Mouse (Mus musculus) heart, postnatal 10 days (tissue): ENCODE measurements around the gene Nbdy. TPM values are rescaled to one million over a fixed set of nuclear protein-coding genes. Genes with fewer than 3 reads are reported as not detected.

Experiments
- DNase-seq, 2 experiments: peaks; one replicate each; pipeline ENCODE4 v3.0.0; 2021
- intact Hi-C: fragments of 180-260 bp; cut with DNase I; formaldehyde crosslinking; loops from one replicate; pipeline ENCODE4 v1.15.1; 2025
- total RNA-seq, 2 experiments: library from RNA; stranded (reverse); gene quantifications; 2 replicates each; pipeline ENCODE4 v1.2.3; 2021

Nbdy gene
- total RNA-seq = 10 to 100 TPM; 31.4 to 36.6 TPM

DNA sequence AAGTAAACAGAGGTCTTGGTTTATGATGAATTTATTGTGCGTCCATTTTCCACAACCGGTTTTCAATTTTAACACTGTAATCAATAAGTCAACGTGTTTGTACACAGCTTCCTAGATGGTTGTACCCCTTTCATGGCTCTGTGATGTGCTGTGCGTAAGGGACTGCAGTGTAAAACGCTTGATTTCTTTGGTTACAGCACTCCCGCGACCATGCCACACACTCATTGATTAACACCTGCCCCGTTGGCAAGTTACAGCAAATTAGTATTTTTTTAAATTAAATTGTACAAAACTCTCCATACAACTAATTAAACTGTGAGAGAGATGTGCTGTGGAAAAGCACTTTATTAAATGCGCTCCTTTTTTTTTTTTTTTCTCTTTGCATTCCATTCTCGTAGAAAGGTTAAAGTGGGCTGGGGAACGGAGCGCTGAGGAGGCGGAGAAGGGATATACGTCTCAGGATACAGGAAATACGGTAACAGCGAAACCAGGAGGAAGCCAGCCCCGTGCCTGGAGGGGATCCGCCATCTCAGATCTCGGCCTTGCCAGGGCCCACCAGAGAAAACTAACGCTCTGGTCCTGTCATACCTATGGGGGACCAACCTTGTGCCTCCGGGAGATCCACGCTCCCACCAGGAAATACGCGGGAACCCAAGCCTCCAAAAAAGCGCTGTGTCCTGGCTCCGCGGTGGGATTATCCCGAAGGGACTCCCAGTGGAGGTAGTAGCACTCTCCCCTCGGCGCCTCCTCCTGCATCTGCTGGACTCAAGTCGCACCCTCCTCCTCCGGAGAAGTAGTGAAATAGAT, at the start of gene Nbdy:
Gene Nbdy (plus strand): TSS at position 481 of the 807 bp plus-strand sequence.
- DNase-seq = peak; percentile 55 to 59
- intact Hi-C loops = loop anchor here (2.0 to 5.0 kb wide), 2 partner anchors 226 to 335 kb away; partner anchors contain the start of gene Ubqln2

DNA sequence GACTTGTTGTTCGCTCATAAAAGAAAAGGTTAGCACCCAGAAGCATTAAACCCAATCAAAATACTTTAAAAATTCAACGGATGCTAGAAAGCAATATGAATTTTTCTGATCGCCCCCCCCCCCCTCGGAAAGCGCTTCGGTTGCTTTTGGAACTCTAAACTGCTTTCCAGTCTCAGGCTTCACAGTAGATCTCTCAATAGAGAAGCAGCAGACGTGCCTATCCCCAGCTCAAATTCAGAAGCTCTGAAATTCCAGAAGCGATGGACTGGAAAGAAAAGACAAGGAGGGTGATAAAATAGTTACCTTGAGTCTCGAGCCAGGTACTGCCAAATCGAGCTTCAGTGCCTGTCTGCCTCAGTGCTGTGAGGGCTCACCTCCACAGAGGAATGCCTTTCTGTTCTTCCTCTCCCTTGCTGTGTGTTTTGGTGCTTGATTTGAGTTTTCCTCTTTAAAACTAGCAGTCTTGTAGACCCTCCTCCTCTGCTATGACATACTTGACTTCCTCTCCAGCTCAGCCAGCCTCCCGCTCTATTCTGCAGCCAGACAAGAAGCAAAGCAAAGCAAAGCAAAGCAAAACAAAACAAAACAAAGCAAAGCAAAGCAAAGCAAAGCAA, 27.5 kb upstream of the Nbdy start, which contains the start of gene Kctd12b:
Gene Kctd12b (minus strand): TSS at position 610 of the 614 bp plus-strand sequence.
- DNase-seq = peak; percentile 37 to 38
- intact Hi-C loops = no loop called here

DNA sequence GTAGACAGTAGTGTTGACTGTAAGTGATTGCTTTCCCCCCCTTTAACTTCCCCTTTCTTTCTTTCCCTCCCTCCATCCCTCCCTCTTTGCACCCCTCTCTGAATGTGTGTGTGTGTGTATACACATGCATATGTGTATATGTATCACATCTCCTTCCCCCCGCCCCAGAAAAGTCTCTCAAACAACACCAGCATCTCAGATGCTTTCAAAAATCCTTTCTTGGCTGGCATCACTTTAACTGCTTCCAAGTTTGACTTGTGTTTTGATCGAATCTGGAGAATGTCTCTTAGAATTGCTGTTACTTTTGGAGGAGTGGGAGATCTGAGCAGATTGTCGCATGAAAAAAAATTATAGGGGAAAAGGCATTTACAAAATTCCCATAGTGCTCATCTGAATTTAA, 22.9 kb upstream of the Nbdy start:
- no peak for DNase-seq
- intact Hi-C loops = no loop called here

DNA sequence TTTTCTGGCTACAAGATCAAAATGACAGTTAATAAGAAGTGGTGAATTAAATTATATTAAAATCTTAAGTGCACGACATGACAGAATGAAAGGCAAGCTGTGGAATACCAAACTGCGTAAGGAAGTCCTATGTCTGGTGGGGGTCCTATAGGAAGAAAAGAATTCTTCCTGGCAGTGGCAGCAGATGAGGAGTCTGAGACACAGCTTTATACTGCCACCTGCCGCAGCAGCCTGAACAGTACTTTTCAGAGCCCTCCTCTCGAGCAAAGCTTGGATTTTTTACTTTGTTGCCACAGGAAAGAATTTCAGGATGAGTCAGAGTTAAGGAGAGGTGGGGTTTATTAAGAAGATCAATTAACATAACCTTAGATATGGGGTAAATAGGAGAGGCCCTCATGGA, 15.7 kb upstream of the Nbdy start:
- intact Hi-C loops = loop anchor here (1.0 kb wide), 1 partner anchor 71 kb away; no protein-coding TSS in a partner anchor
- DNase-seq = peak in 1 of 2 experiments; percentile 30

DNA sequence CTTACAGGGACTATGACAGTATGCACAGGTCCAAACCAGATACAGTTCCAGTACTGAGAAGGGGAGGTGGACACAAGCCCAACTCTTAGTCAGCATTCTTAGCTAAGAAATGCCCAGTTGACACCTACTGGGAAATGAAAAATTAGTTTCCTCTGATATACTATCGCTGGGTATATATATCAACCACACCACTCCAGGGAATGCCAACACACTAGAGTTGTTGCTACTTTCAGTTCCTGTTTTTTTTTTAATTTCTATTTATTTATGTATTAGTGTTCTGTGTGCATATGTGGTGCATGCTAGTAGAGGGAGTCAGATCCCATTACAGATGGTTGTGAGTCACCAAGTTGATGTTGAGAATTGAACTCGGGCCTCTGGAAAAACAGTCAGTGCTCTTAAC, 6.7 kb upstream of the Nbdy start:
- intact Hi-C loops = no loop called here
- no peak for DNase-seq

DNA sequence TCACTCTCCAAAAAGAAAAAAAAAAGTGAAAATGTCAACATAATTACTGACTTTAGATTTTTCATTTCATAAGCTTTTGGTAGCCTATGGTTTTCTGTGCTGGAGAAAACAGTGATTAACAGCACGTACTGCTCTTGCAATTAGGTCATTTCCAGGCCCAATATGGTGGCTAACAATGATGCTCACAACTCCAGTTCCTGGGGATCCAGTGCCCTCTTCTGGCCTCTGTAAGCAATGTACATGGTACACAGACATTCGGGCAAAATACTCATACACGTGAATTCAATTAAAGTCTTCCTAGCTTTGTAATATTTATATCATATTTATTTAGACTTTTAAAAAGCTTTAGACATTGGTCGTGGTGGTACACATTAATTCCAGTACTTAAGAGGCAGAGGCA, 3.8 kb upstream of the Nbdy start:
- intact Hi-C loops = loop anchor here (5.0 kb wide), 1 partner anchor 222 kb away; the partner anchor contains the start of gene Ubqln2
- peak in 1 of 2 experiments; percentile 38 for DNase-seq

DNA sequence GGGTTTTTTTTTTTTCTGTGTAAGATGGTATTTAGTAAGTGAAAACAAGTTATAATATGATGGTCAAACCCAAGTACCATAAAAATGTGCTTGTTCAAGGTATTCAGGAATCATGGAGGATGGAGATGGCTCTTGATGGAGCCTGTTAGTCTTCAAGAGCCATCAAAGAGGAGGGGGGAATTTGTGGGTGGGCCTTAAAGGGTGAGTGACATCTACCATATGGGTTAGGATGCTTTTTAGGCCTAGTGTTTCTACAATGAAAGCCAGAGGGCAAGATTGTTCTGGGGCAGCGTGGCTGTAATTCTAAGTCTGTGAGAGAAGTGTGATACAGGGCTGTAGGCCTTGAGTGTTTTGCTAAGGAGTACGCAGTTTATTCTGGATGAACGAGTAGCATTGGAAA, 1.0 kb downstream of the Nbdy start:
- intact Hi-C loops = loop anchor here (5.0 kb wide), 1 partner anchor 227 kb away; the partner anchor contains the start of gene Ubqln2
- peak; percentile 6 to 11 for DNase-seq

DNA sequence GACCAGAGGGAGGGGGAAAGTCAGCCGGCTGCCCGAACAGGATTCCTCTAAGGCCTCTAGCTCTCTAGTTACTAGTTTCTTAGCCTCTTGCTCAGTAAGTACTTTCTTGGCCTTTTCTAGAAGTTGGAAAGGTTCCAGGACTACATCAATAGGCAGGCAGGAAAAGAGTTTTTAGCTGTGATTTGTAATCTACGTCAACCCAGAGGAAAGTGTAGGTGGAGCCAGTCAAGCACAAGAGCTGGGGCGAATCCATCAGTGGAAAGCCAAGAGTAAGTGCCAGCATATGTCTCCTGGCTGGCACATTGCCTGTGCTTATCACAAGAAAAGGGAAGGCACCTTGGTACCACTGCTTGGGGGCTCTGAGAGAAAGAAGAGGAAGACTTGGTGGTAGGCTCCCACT, 12.3 kb downstream of the Nbdy start:
- intact Hi-C loops = no loop called here
- DNase-seq = peak in 1 of 2 experiments; percentile 2

DNA sequence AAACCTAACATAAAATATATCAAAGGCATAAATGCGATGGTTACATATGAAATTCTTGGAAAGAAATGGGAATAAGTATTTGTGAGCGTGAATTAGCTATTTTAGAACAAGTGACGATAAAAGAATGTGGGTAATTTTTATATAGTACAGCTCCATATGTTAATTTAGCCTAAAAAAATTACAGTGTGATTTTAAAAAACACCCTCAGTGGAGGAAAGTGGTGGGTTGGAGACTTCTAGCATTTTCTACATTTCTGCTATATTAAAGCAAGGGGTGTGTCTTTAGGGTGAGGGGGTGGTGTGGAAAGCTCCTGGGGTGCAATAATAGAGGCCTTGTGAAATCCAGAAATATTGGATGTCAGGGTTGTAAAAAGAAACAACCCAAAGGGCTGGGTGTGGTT, 19.1 kb downstream of the Nbdy start:
- intact Hi-C loops = no loop called here
- no peak for DNase-seq

DNA sequence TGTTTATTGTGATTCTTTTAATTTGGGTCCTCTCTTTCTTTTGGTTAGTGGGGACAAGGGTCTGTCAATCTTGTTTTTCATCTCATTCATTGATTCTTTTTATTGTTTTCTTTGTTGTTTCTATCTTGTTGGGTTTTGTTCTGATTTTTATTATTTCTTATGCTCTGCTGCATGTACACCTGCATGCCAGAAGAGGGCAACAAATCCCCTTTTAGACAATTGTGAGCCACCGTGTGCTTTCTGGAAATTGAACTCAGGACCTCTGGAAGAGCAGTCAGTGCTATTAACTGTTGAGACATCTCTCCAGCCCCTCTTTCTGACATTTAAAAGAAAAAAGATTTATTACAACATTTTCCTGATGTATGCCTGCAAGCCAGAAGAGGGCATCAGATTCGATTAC, 25.8 kb downstream of the Nbdy start:
- no peak for DNase-seq
- intact Hi-C loops = no loop called here

Other genes with a start within 250 kb of the Nbdy start
- 10 to 100 TPM; 29.9 to 33.1 TPM for gene Ubqln2, start 225.4 kb upstream of the Nbdy start, total RNA-seq
- not detected for gene Cypt3, start 165.0 kb upstream of the Nbdy start, total RNA-seq
- 10 to 100 TPM; 21.1 to 32.9 TPM for gene Kctd12b, start 27.2 kb upstream of the Nbdy start, total RNA-seq
- gene Spin2c, start 108.6 kb downstream of the Nbdy start, total RNA-seq = under 1 TPM; 0.53 to 0.72 TPM